Mouse (Mus musculus) midbrain, postnatal 0 days (tissue): ENCODE measurements at regions not wholly inside any gene's neighbourhood (a gene's known extent, or its start where the extent isn't known, plus 50 kb on each side); places are given as distances from the start of the nearest gene placed in this dataset.

Experiments used
- ATAC-seq: fragments of 200-750 bp; cut with Nextera tagmentation; 2 replicates; pipeline ENCODE4 v1.8.0; 2017; ENCODE audit warnings: moderate number of reproducible peaks, mild to moderate bottlenecking, moderate TSS enrichment, moderate library complexity; ENCODE audit not compliant: low FRiP score
- DNase-seq: peaks from one replicate; pipeline ENCODE4 v3.0.0-alpha.2; 2015; ENCODE audit warnings: low spot score
- H3K27ac ChIP-seq: fragments of 300-500 bp; sonication (generic); 2 replicates; pipeline ENCODE4 v1.5.1; 2014; ENCODE audit warnings: low read depth, mild to moderate bottlenecking, low read length, mixed read lengths
- H3K27me3 ChIP-seq: fragments of 300-500 bp; sonication (generic); 2 replicates; pipeline ENCODE4 v1.6.1; 2014; ENCODE audit warnings: low read length, control low read depth, mixed read lengths; ENCODE audit not compliant: insufficient read depth
- H3K36me3 ChIP-seq: fragments of 300-500 bp; sonication (generic); 2 replicates; pipeline ENCODE4 v1.6.1; 2014; ENCODE audit warnings: low read length, control low read depth, mixed read lengths; ENCODE audit not compliant: insufficient read depth
- H3K4me1 ChIP-seq: fragments of 300-500 bp; sonication (generic); 2 replicates; pipeline ENCODE4 v1.6.1; 2014; ENCODE audit warnings: mild to moderate bottlenecking, control low read depth, antibody characterized with exemption, low read length, mixed read lengths; ENCODE audit not compliant: insufficient read depth
- H3K4me2 ChIP-seq: fragments of 300-500 bp; sonication (generic); 2 replicates; pipeline ENCODE4 v1.6.1; 2014; ENCODE audit warnings: low read depth, mild to moderate bottlenecking, low read length, mixed read lengths; ENCODE audit not compliant: poor library complexity, severe bottlenecking
- H3K4me3 ChIP-seq: fragments of 300-500 bp; sonication (generic); 2 replicates; pipeline ENCODE4 v1.5.1; 2014; ENCODE audit warnings: low read depth, mild to moderate bottlenecking, low read length, moderate library complexity
- H3K9ac ChIP-seq: fragments of 300-500 bp; sonication (generic); replicated peaks from 2 replicates; pipeline ENCODE4 v1.6.1; 2014; ENCODE audit warnings: mild to moderate bottlenecking, low read length, moderate library complexity, mixed read lengths; ENCODE audit not compliant: poor library complexity, severe bottlenecking
- H3K9me3 ChIP-seq: fragments of 300-500 bp; sonication (generic); 2 replicates; pipeline ENCODE4 v1.6.1; 2016; ENCODE audit warnings: low read length, control low read depth
- CTCF ChIP-seq: IDR thresholded peaks from 2 replicates; pipeline ENCODE4 v1.5.1; 2016; ENCODE audit warnings: antibody characterized with exemption, mild to moderate bottlenecking
- WGBS: fragments of 180-500 bp; shearing (Covaris S2); extraction: QIAGEN DNeasy Blood & Tissue Kit; methylation state at CpG from one replicate; pipeline ENCODE4 v1.1.7; 2014; 5-methylcytosine and 5-hydroxymethylcytosine counted together

DNA sequence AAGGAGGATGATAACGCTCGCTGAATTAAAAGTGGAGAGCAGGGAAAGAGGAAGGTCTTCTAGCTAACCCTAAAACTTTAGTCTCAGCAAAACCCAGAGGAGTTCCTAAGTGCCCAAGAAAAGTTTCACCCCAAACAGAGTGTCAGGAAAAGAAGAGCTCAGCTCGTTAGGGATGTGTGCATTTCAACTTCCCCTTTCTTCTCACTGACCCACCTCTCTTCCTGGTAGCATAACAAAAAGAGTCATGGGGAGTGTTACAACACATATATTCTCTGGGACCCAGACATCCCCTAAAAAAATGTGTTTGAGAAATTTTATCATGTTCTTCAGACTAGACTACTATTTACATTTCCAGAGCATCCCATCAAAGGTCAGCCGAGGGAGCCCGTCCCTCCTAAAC lies 432.6 kb downstream of the Mctp2 start:
- no peak for TF ChIP-seq CTCF
- no peak overlapping the region for H3K27ac ChIP-seq
- DNase-seq, result no peak
- no peak overlapping the region for H3K4me3 ChIP-seq
- no peak overlapping the region for H3K9ac ChIP-seq
- H3K4me1 ChIP-seq, result no peaks in the 10 kb centered on the region
- ATAC-seq, result no peak
- H3K36me3 ChIP-seq, result no peaks in the 10 kb centered on the region
- WGBS, result 87% methylated on average over 5 of the region's 5 CpGs
- H3K4me2 ChIP-seq, result no peak overlapping the region
- no peaks in the 10 kb centered on the region for H3K9me3 ChIP-seq
- H3K27me3 ChIP-seq, result no peaks in the 10 kb centered on the region

DNA sequence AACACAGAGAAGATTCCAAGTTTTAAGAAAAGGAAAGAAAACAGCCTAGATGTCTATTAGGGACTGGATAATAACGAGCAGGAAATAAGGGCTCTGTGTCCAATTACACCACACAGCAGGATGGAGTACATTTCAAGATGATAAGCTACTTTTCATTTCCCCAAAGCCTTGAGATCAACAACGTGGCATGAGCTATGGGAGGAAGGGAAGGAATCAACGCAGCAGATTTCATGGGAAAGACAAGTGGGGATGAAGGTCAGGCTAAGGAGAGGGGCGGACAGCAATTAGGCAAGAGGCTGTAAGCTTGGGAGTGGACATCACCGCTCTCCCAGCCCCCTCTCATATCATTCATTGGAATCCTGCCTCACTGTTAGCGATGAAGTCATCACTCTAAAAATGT lies 433.5 kb downstream of the Mctp2 start:
- Histone ChIP-seq H3K4me2 (no peak overlapping the region), H3K36me3 (no peaks in the 10 kb centered on the region), H3K9ac (no peak overlapping the region), H3K4me3 (no peak overlapping the region), H3K27ac (no peak overlapping the region), H3K9me3 (no peaks in the 10 kb centered on the region), H3K4me1 (no peaks in the 10 kb centered on the region), H3K27me3 (peaks cover 6% of the 10 kb centered on the region; the same call in 1 of the 2 replicates)
- ATAC-seq (no peak), DNase-seq (no peak)
- TF ChIP-seq CTCF, result no peak
- 77% methylated on average over 6 of the region's 6 CpGs for WGBS

- H3K9ac ChIP-seq, result no peak overlapping the region
- H3K36me3 ChIP-seq, result no peaks in the 10 kb centered on the region
- H3K4me1 ChIP-seq, result peaks cover 8% of the 10 kb centered on the region; the same call in 1 of the 2 replicates
- no peak overlapping the region for H3K4me2 ChIP-seq
- H3K27me3 ChIP-seq, result peaks cover 6% of the 10 kb centered on the region; the same call in 1 of the 2 replicates
- H3K4me3 ChIP-seq, result no peak overlapping the region
- no peak for ATAC-seq
- H3K9me3 ChIP-seq, result no peaks in the 10 kb centered on the region
- WGBS, result 11% methylated on average over 3 of the region's 3 CpGs
- TF ChIP-seq CTCF, result peak; percentile 97
- DNase-seq, result peak; percentile 71
- no peak overlapping the region for H3K27ac ChIP-seq
Measured at GRCm38 (mm10) chr7:71867090-71867489, 439.3 kb downstream of the Mctp2 start.

GRCm38 (mm10) chr7:71865371-71866166 lies 440.8 kb downstream of the Mctp2 start:
- TF ChIP-seq CTCF, result peak; percentile 28; the same call in 1 of the 2 replicates
- H3K4me3 ChIP-seq, result no peak overlapping the region
- no peak overlapping the region for H3K9ac ChIP-seq
- ATAC-seq (no peak), DNase-seq (no peak)
- H3K27ac ChIP-seq, result no peak overlapping the region
- no peaks in the 10 kb centered on the region for H3K36me3 ChIP-seq
- peaks cover 6% of the 10 kb centered on the region; the same call in 1 of the 2 replicates for H3K27me3 ChIP-seq
- H3K4me2 ChIP-seq, result peak overlapping the region; percentile 26
- H3K4me1 ChIP-seq, result peaks cover 8% of the 10 kb centered on the region; the same call in 1 of the 2 replicates
- 11% methylated on average over 15 of the region's 15 CpGs for WGBS
- H3K9me3 ChIP-seq, result no peaks in the 10 kb centered on the region

- H3K36me3 ChIP-seq, result no peaks in the 10 kb centered on the region
- H3K9ac ChIP-seq, result no peak overlapping the region
- H3K4me2 ChIP-seq, result no peak overlapping the region
- no peak overlapping the region for H3K27ac ChIP-seq
- H3K4me3 ChIP-seq, result no peak overlapping the region
- no peaks in the 10 kb centered on the region for H3K9me3 ChIP-seq
- H3K27me3 ChIP-seq, result no peaks in the 10 kb centered on the region
- DNase-seq (no peak), ATAC-seq (no peak)
- no peaks in the 10 kb centered on the region for H3K4me1 ChIP-seq
- WGBS, result 88% methylated on average over 3 of the region's 3 CpGs
- no peak for TF ChIP-seq CTCF
Measured at GRCm38 (mm10) chr7:71852864-71853263, 453.5 kb downstream of the Mctp2 start.

GRCm38 (mm10) chr7:71849174-71849573 lies 457.2 kb downstream of the Mctp2 start:
- ATAC-seq, result no peak
- no peak for TF ChIP-seq CTCF
- WGBS, result 91% methylated on average over 6 of the region's 6 CpGs

More at GRCm38 (mm10) chr7:71849174-71849573, 457.2 kb downstream of the Mctp2 start:
- no peaks in the 10 kb centered on the region for H3K4me1 ChIP-seq
- H3K27me3 ChIP-seq, result no peaks in the 10 kb centered on the region
- H3K9me3 ChIP-seq, result no peaks in the 10 kb centered on the region
- no peak overlapping the region for H3K4me2 ChIP-seq
- H3K27ac ChIP-seq, result no peak overlapping the region
- no peaks in the 10 kb centered on the region for H3K36me3 ChIP-seq
- no peak for DNase-seq
- no peak overlapping the region for H3K9ac ChIP-seq
- no peak overlapping the region for H3K4me3 ChIP-seq
